Mouse (Mus musculus) forebrain, postnatal 0 days (tissue): ENCODE results near the gene Plekha3. TPM values are rescaled to one million over a fixed set of nuclear protein-coding genes. Genes with fewer than 3 reads are reported as not detected.

Experiments
- ATAC-seq: fragments of 200-750 bp; cut with Nextera tagmentation; 2 replicates; pipeline ENCODE4 v1.8.0; 2017; ENCODE audit warnings: mild to moderate bottlenecking, moderate library complexity
- DNase-seq: peaks from one replicate; pipeline ENCODE4 v3.0.0-alpha.2; 2015
- H3K27ac ChIP-seq: fragments of 300-500 bp; sonication (generic); 2 replicates; pipeline ENCODE4 v1.5.1; 2014; ENCODE audit warnings: low read depth, mild to moderate bottlenecking, antibody characterized with exemption, low read length, moderate library complexity, mixed read lengths
- H3K27me3 ChIP-seq: fragments of 300-500 bp; sonication (generic); 2 replicates; pipeline ENCODE4 v1.6.1; 2014; ENCODE audit warnings: mild to moderate bottlenecking, low read length, mixed read lengths; ENCODE audit not compliant: insufficient read depth
- H3K36me3 ChIP-seq: fragments of 300-500 bp; sonication (generic); 2 replicates; pipeline ENCODE4 v1.6.1; 2014; ENCODE audit warnings: mild to moderate bottlenecking, moderate library complexity; ENCODE audit not compliant: insufficient read depth
- H3K4me1 ChIP-seq: fragments of 300-500 bp; sonication (generic); 2 replicates; pipeline ENCODE4 v1.6.1; 2014; ENCODE audit warnings: antibody characterized with exemption; ENCODE audit not compliant: insufficient read depth
- H3K4me2 ChIP-seq: fragments of 300-500 bp; sonication (generic); 2 replicates; pipeline ENCODE4 v1.6.1; 2014; ENCODE audit warnings: low read depth, mild to moderate bottlenecking, moderate library complexity
- H3K4me3 ChIP-seq: fragments of 300-500 bp; sonication (generic); 2 replicates; pipeline ENCODE4 v1.5.1; 2014; ENCODE audit warnings: low read depth, low read length, mixed read lengths
- H3K9ac ChIP-seq: fragments of 300-500 bp; sonication (generic); 2 replicates; pipeline ENCODE4 v1.6.1; 2014; ENCODE audit warnings: mild to moderate bottlenecking
- H3K9me3 ChIP-seq: fragments of 300-500 bp; sonication (generic); 2 replicates; pipeline ENCODE4 v1.6.1; 2016; ENCODE audit warnings: low read length
- CTCF ChIP-seq: sonication (generic); IDR thresholded peaks from 2 replicates; pipeline ENCODE4 v1.5.1; 2016; ENCODE audit warnings: antibody characterized with exemption, control low read depth, low read depth
- WGBS: fragments of 180-500 bp; shearing (Covaris S2); extraction: QIAGEN DNeasy Blood & Tissue Kit; methylation state at CpG from one replicate; pipeline ENCODE4 v1.1.7; 2014; 5-methylcytosine and 5-hydroxymethylcytosine counted together
- polyA plus RNA-seq: library from polyadenylated mRNA; unstranded; fragments of >200 nt; fragmentation: Nextera tagmentation; extraction: Ambion mirVana; gene quantifications from 2 replicates; pipeline ENCODE4 v1.2.1, GENCODE M21; 2015
- total RNA-seq: library from RNA; depleted of rRNA; stranded (reverse); fragments of >200 nt; gene quantifications from 2 replicates; pipeline ENCODE4 v1.2.3, GENCODE M21; 2014

Plekha3 gene
- total and polyA plus RNA-seq, 2 experiments from 2014 or later: 9.1 to 21.6 TPM

- no peak for TF ChIP-seq CTCF
- Histone ChIP-seq H3K27ac (no peak overlapping the region), H3K9me3 (no peaks in the 10 kb centered on the region), H3K4me2 (peak overlapping the region; percentile 65), H3K9ac (peak overlapping the region; percentile 83), H3K4me3 (peak overlapping the region; percentile 85), H3K4me1 (peaks cover 18% of the 10 kb centered on the region), H3K27me3 (no peaks in the 10 kb centered on the region), H3K36me3 (peaks cover 9% of the 10 kb centered on the region; the same call in 1 of the 2 replicates)
- DNase-seq (no peak), ATAC-seq (no peak)
- 44% methylated on average over 13 of the region's 13 CpGs for WGBS
Observed at GRCm38 (mm10) chr2:76676401-76677226, 1.5 kb downstream of the Plekha3 start.

GRCm38 (mm10) chr2:76682301-76682700, 7.2 kb downstream of the Plekha3 start:
- H3K27me3 ChIP-seq: no peaks in the 10 kb centered on the region
- H3K36me3 ChIP-seq: peaks cover 54% of the 10 kb centered on the region
- WGBS: 93% methylated on average over 8 of the region's 8 CpGs
- DNase-seq (no peak), ATAC-seq (no peak)
- H3K4me1 ChIP-seq: no peaks in the 10 kb centered on the region
- H3K27ac ChIP-seq: no peak overlapping the region
- H3K9ac ChIP-seq: no peak overlapping the region
- H3K4me3 ChIP-seq: no peak overlapping the region
- H3K9me3 ChIP-seq: no peaks in the 10 kb centered on the region
- no peak for TF ChIP-seq CTCF
- H3K4me2 ChIP-seq: no peak overlapping the region

GRCm38 (mm10) chr2:76686986-76687385, 11.9 kb downstream of the Plekha3 start:
- peaks cover 70% of the 10 kb centered on the region for H3K36me3 ChIP-seq
- DNase-seq (no peak), ATAC-seq (no peak)
- H3K27me3 ChIP-seq: no peaks in the 10 kb centered on the region
- no peak overlapping the region for H3K9ac ChIP-seq
- no peaks in the 10 kb centered on the region for H3K4me1 ChIP-seq
- H3K27ac ChIP-seq: no peak overlapping the region
- TF ChIP-seq CTCF: no peak
- no peak overlapping the region for H3K4me3 ChIP-seq
- no peak overlapping the region for H3K4me2 ChIP-seq
- WGBS: over 99% methylated on average over 3 of the region's 3 CpGs
- H3K9me3 ChIP-seq: no peaks in the 10 kb centered on the region

- TF ChIP-seq CTCF: no peak
- Histone ChIP-seq H3K9ac (no peak overlapping the region), H3K9me3 (no peaks in the 10 kb centered on the region), H3K4me3 (no peak overlapping the region), H3K4me2 (no peak overlapping the region), H3K4me1 (no peaks in the 10 kb centered on the region), H3K36me3 (peaks cover 69% of the 10 kb centered on the region), H3K27ac (no peak overlapping the region), H3K27me3 (no peaks in the 10 kb centered on the region)
- ATAC-seq (no peak), DNase-seq (no peak)
- 87% methylated on average over 3 of the region's 3 CpGs for WGBS
Observed at GRCm38 (mm10) chr2:76687608-76688007, 12.5 kb downstream of the Plekha3 start.

GRCm38 (mm10) chr2:76688162-76688561, 13.1 kb downstream of the Plekha3 start:
- Histone ChIP-seq H3K4me1 (no peaks in the 10 kb centered on the region), H3K9ac (no peak overlapping the region), H3K4me2 (no peak overlapping the region), H3K27me3 (no peaks in the 10 kb centered on the region), H3K36me3 (peaks cover 69% of the 10 kb centered on the region), H3K4me3 (no peak overlapping the region), H3K27ac (no peak overlapping the region), H3K9me3 (no peaks in the 10 kb centered on the region)
- DNase-seq (no peak), ATAC-seq (no peak)
- no peak for TF ChIP-seq CTCF
- WGBS: 77% methylated on average over 7 of the region's 7 CpGs

- H3K27me3 ChIP-seq: no peaks in the 10 kb centered on the region
- H3K4me1 ChIP-seq: no peaks in the 10 kb centered on the region
- no peak overlapping the region for H3K4me3 ChIP-seq
- no peak for ATAC-seq
- H3K27ac ChIP-seq: no peak overlapping the region
- H3K36me3 ChIP-seq: peaks cover 78% of the 10 kb centered on the region
- no peak for DNase-seq
- H3K9me3 ChIP-seq: no peaks in the 10 kb centered on the region
- TF ChIP-seq CTCF: no peak
- H3K9ac ChIP-seq: no peak overlapping the region
- WGBS: 89% methylated on average over 12 of the region's 12 CpGs
- H3K4me2 ChIP-seq: no peak overlapping the region
Observed at GRCm38 (mm10) chr2:76690436-76691204, 15.5 kb downstream of the Plekha3 start.

- no peak for TF ChIP-seq CTCF
Observed at GRCm38 (mm10) chr2:76693765-76694164, 18.7 kb downstream of the Plekha3 start.

More at GRCm38 (mm10) chr2:76693765-76694164, 18.7 kb downstream of the Plekha3 start:
- DNase-seq (no peak), ATAC-seq (no peak)
- WGBS: 84% methylated on average over 5 of the region's 5 CpGs
- no peak overlapping the region for H3K27ac ChIP-seq
- no peaks in the 10 kb centered on the region for H3K9me3 ChIP-seq
- H3K4me1 ChIP-seq: no peaks in the 10 kb centered on the region
- H3K4me2 ChIP-seq: no peak overlapping the region
- H3K9ac ChIP-seq: no peak overlapping the region
- H3K36me3 ChIP-seq: peaks cover 47% of the 10 kb centered on the region
- H3K27me3 ChIP-seq: no peaks in the 10 kb centered on the region
- H3K4me3 ChIP-seq: no peak overlapping the region
